Mouse (Mus musculus) cerebellum, adult 9-10 months (tissue): ENCODE measurements around the gene Olfr742.

Source experiments
- DNase-seq: peaks from one replicate; pipeline ENCODE4 v3.0.0; 2022

The Olfr742 gene

DNA sequence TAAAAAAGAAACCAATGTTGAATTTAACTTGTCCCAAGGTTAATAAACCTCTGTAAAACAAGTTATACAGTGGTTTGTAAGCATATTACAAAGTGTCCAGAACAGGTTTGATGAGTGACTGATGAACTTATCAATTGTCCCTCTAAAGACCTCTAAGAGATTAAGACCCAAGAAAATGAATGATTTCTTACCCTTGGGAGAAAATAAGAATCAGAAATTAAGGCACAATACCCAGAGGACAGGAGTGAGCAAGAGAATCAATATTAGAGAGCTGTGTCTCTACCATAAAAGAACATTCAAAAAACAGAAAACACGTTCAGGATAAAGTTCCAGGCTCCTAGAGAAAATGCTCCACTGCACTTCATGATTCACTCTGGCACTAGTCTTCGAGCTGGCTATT lies at the start of gene Olfr742:
Gene Olfr742 (plus strand): TSS at position 301 of the 400 bp plus-strand sequence.
- no peak for DNase-seq

DNA sequence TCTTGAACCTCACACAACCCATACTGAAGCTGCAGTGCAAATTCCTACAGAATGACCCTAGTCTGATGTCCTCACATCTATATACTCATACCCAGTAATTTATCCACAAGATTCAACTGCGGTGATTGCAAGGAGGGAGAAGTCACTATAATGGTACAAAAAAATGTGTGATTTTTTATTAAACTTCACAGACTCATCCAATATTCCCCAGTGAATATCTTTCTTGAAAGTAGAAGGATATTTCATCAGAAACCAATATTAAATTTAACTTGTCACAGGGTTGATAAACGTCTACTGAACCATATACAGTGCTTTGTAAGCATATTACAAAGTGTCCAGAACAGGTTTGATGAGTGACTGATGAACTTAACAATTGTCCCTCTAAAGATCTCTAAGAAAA lies 31.0 kb upstream of the Olfr742 start, which contains the start of gene Olfr741:
Gene Olfr741 (plus strand): TSS at position 301 of the 400 bp plus-strand sequence.
- DNase-seq, result no peak

GRCm38 (mm10) chr14:50478406-50478805 lies 25.0 kb upstream of the Olfr742 start:
- no peak for DNase-seq

GRCm38 (mm10) chr14:50521539-50521938 lies 18.1 kb downstream of the Olfr742 start, which contains the start of gene Olfr743:
Gene Olfr743, plus strand, starts transcription at chr14:50521839.
- no peak for DNase-seq

DNA sequence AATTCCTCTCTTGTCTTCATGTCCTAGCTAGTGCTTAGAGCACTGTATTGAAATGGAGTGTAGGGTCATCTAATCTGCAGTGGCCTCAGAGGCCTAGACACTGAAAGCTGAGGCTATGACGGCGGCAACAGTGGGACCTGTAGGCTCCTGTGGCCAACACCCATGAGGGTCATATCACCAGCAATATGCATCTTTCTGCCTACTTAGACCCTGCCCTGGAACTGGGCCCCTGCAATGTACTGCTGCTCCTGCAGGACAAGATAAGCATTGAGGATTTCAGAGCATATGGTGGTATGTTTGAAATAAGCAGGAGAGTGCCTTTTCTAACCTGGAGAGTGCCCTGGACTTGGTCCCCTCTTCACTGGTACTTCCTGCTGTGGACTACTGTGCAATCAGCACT lies 49.3 kb downstream of the Olfr742 start:
- DNase-seq, result no peak
